ENCODE assay signal across 8 mouse cellular contexts in the genomic region with DNA sequence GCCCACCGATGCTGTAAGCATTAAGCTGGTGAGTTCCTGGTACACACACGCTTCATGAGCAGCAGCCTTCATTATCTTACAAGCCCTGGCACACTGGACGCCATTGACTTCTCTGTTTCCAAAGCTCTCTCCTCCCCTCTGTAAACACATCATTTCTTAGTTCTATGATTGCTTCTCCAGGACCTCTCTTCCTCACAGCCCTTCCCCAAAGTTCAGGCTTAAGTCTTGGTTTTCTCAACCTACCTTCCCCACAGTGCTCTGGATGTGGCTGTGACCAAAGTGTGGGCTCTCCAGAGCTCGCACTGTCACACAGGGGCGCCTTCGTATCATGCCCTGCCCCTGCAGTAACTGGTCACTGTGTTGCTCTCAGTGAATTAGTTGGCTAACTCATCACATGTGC. TPM values are rescaled to one million over a fixed set of nuclear protein-coding genes. Genes with fewer than 3 reads are reported as not detected.
DNase-seq lines count a peak whose midpoint lies in the region; ATAC-seq lines count a peak whose summit lies in the region.

TSS of gene Tspan3 (minus strand) at position 101 of the 400 bp plus-strand sequence.

- 95% methylated on average over 6 of the region's 6 CpGs for WGBS in forebrain, embryonic 16.5 days
- 94% methylated on average over 6 of the region's 6 CpGs for WGBS in hindbrain, embryonic 11.5 days
- WGBS in liver, embryonic 13.5 days (ENCODE audit: insufficient replicate concordance), result 79% methylated on average over 6 of the region's 6 CpGs

- DNase-seq in urinary bladder, adult 2 months (ENCODE audit: low spot score), result no peak
- DNase-seq in urinary bladder, adult 18-20 months (ENCODE audit: low spot score in 2 of 2), result no peak
- no peak for DNase-seq in hindbrain, embryonic 11.5 days (ENCODE audit: low spot score)
- DNase-seq in liver, embryonic 13.5 days, result no peak
- DNase-seq in MN1 (ENCODE audit: low spot score), result no peak
- no peak for DNase-seq in cerebellum, adult 11-12 months
- DNase-seq in T-cell, adult 2 months (ENCODE audit: low spot score), result no peak

- H3K27me3 ChIP-seq in forebrain, embryonic 16.5 days (replicated peaks; ENCODE audit: control insufficient read depth, insufficient read depth, low read length), result no peaks in the 10 kb centered on the region
- no peaks in the 10 kb centered on the region for H3K27me3 ChIP-seq in hindbrain, embryonic 11.5 days (ENCODE audit: control insufficient read depth, insufficient read depth, low read length)
- no peaks in the 10 kb centered on the region; the same call in 1 of the 2 replicates for H3K27me3 ChIP-seq in liver, embryonic 13.5 days

- H3K36me3 ChIP-seq in forebrain, embryonic 16.5 days (ENCODE audit: control insufficient read depth, insufficient read depth), result no peaks in the 10 kb centered on the region
- H3K36me3 ChIP-seq in hindbrain, embryonic 11.5 days (ENCODE audit: control insufficient read depth, insufficient read depth, low read length), result no peaks in the 10 kb centered on the region
- no peaks in the 10 kb centered on the region for H3K36me3 ChIP-seq in liver, embryonic 13.5 days

- H3K4me3 ChIP-seq in forebrain, embryonic 16.5 days (replicated peaks; ENCODE audit: low read length), result no peak within 1 kb of the TSS
- H3K4me3 ChIP-seq in hindbrain, embryonic 11.5 days (ENCODE audit: low read depth, low read length), result no peak within 1 kb of the TSS
- no peak within 1 kb of the TSS for H3K4me3 ChIP-seq in liver, embryonic 13.5 days (replicated peaks)

- H3K9me3 ChIP-seq in forebrain, embryonic 16.5 days (ENCODE audit: control insufficient read depth, low read length), result no peaks in the 10 kb centered on the region
- no peaks in the 10 kb centered on the region for H3K9me3 ChIP-seq in hindbrain, embryonic 11.5 days (ENCODE audit: control insufficient read depth, low read length)
- no peaks in the 10 kb centered on the region for H3K9me3 ChIP-seq in liver, embryonic 13.5 days (replicated peaks)

- no peak within 1 kb of the TSS for H3K27ac ChIP-seq in forebrain, embryonic 16.5 days (ENCODE audit: low read length)
- H3K27ac ChIP-seq in hindbrain, embryonic 11.5 days (ENCODE audit: low read depth, low read length), result no peak within 1 kb of the TSS
- H3K27ac ChIP-seq in liver, embryonic 13.5 days, result no peak within 1 kb of the TSS

- no peak within 1 kb of the TSS for H3K4me2 ChIP-seq in forebrain, embryonic 16.5 days (ENCODE audit: low read length)
- H3K4me2 ChIP-seq in hindbrain, embryonic 11.5 days (replicated peaks; ENCODE audit: low read depth, low read length), result no peak within 1 kb of the TSS
- no peak within 1 kb of the TSS for H3K4me2 ChIP-seq in liver, embryonic 13.5 days

- H3K9ac ChIP-seq in forebrain, embryonic 16.5 days (replicated peaks; ENCODE audit: low read depth, low read length), result no peak within 1 kb of the TSS
- H3K9ac ChIP-seq in hindbrain, embryonic 11.5 days (ENCODE audit: low read depth, low read length), result no peak within 1 kb of the TSS
- H3K9ac ChIP-seq in liver, embryonic 13.5 days, result no peak within 1 kb of the TSS

- H3K4me1 ChIP-seq in forebrain, embryonic 16.5 days (replicated peaks; ENCODE audit: control insufficient read depth, insufficient read depth, low read length), result peaks cover 17% of the 10 kb centered on the region
- H3K4me1 ChIP-seq in hindbrain, embryonic 11.5 days (replicated peaks; ENCODE audit: control insufficient read depth, insufficient read depth, low read length), result peaks cover 2% of the 10 kb centered on the region; the same call in 1 of the 2 replicates
- H3K4me1 ChIP-seq in liver, embryonic 13.5 days (replicated peaks), result peaks cover 18% of the 10 kb centered on the region

- no peak for ATAC-seq in forebrain, embryonic 16.5 days
- no peak for ATAC-seq in hindbrain, embryonic 11.5 days (ENCODE audit: low FRiP score)
- no peak for ATAC-seq in liver, embryonic 13.5 days (ENCODE audit: low read depth)

RNA-seq across cellular contexts. Expression of gene Tspan3, which starts in this region (rescaled TPM):
- 153 and 172 TPM in 2 replicates for polyA plus RNA-seq in urinary bladder, adult 2 months (2012; rRNA removed)
- polyA plus RNA-seq in forebrain, embryonic 16.5 days (2015; fragmentation: Nextera tagmentation; extraction: Ambion mirVana), result 553 and 582 TPM in 2 replicates
- polyA plus RNA-seq in hindbrain, embryonic 11.5 days (2014; fragmentation: Nextera tagmentation; extraction: Ambion mirVana), result 529 and 555 TPM in 2 replicates
- polyA plus RNA-seq in liver, embryonic 13.5 days (2015; fragmentation: Nextera tagmentation; extraction: Ambion mirVana), result 46.5 TPM in 2 replicates
